Mouse (Mus musculus) lung, embryonic 16.5 days (tissue): ENCODE measurements around the gene Asap3. TPM values are rescaled to one million over a fixed set of nuclear protein-coding genes. Genes with fewer than 3 reads are reported as not detected.

ENCODE experiments used
- ATAC-seq: fragments of 200-750 bp; cut with Nextera tagmentation; 2 replicates; pipeline ENCODE4 v1.8.0; 2017; ENCODE audit warnings: low read depth, mild to moderate bottlenecking, moderate library complexity
- H3K27ac ChIP-seq: fragments of 300-500 bp; sonication (generic); 2 replicates; pipeline ENCODE4 v1.5.1; 2014; ENCODE audit warnings: mild to moderate bottlenecking, control low read depth, low read length
- H3K27me3 ChIP-seq: fragments of 300-500 bp; sonication (generic); 2 replicates; pipeline ENCODE4 v1.6.1; 2014; ENCODE audit warnings: low read depth, low read length, mixed read lengths; ENCODE audit not compliant: control insufficient read depth, insufficient read depth
- H3K36me3 ChIP-seq: fragments of 300-500 bp; sonication (generic); 2 replicates; pipeline ENCODE4 v1.6.1; 2014; ENCODE audit warnings: low read length; ENCODE audit not compliant: control insufficient read depth, insufficient read depth
- H3K4me1 ChIP-seq: fragments of 300-500 bp; sonication (generic); replicated peaks from 2 replicates; pipeline ENCODE4 v1.6.1; 2014; ENCODE audit warnings: low read length, mixed read lengths; ENCODE audit not compliant: control insufficient read depth, insufficient read depth
- H3K4me2 ChIP-seq: fragments of 300-500 bp; sonication (generic); 2 replicates; pipeline ENCODE4 v1.6.1; 2014; ENCODE audit warnings: low read depth, low read length, control low read depth
- H3K4me3 ChIP-seq: fragments of 300-500 bp; sonication (generic); 2 replicates; pipeline ENCODE4 v1.5.1; 2014; ENCODE audit warnings: mild to moderate bottlenecking, low read length, control low read depth
- H3K9ac ChIP-seq: fragments of 300-500 bp; sonication (generic); 2 replicates; pipeline ENCODE4 v1.6.1; 2014; ENCODE audit warnings: low read length, control low read depth
- H3K9me3 ChIP-seq: fragments of 300-500 bp; sonication (generic); 2 replicates; pipeline ENCODE4 v1.6.1; 2016; ENCODE audit warnings: low read length; ENCODE audit not compliant: control insufficient read depth
- WGBS: fragments of 180-500 bp; shearing (Covaris S2); extraction: QIAGEN DNeasy Blood & Tissue Kit; methylation state at CpG from one replicate; pipeline ENCODE4 v1.1.7; 2014; 5-methylcytosine and 5-hydroxymethylcytosine counted together
- polyA plus RNA-seq: library from polyadenylated mRNA; unstranded; fragments of >200 nt; fragmentation: Nextera tagmentation; extraction: Ambion mirVana; gene quantifications from 2 replicates; pipeline ENCODE4 v1.2.1, GENCODE M21; 2015

Asap3 gene
- polyA plus RNA-seq, 1 experiment from 2014 or later, result 8.2 TPM

GRCm38 (mm10) chr4:136289918-136290780, 84.0 kb downstream of the Asap3 start:
- no peak overlapping the region for H3K4me3 ChIP-seq
- peaks cover 55% of the 10 kb centered on the region for H3K36me3 ChIP-seq
- 60% methylated on average over 66 of the region's 66 CpGs for WGBS
- H3K27ac ChIP-seq, result no peak overlapping the region
- peaks cover 12% of the 10 kb centered on the region for H3K4me1 ChIP-seq
- H3K9ac ChIP-seq, result no peak overlapping the region
- H3K4me2 ChIP-seq, result no peak overlapping the region
- no peaks in the 10 kb centered on the region for H3K27me3 ChIP-seq
- peaks cover 3% of the 10 kb centered on the region; the same call in 1 of the 2 replicates for H3K9me3 ChIP-seq
- ATAC-seq, result no peak

GRCm38 (mm10) chr4:136290781-136291595, 84.8 kb downstream of the Asap3 start:
- 72% methylated on average over 39 of the region's 39 CpGs for WGBS
- ATAC-seq, result no peak
- Histone ChIP-seq H3K27me3 (no peaks in the 10 kb centered on the region), H3K4me3 (no peak overlapping the region), H3K9me3 (peaks cover 3% of the 10 kb centered on the region; the same call in 1 of the 2 replicates), H3K27ac (no peak overlapping the region), H3K36me3 (peaks cover 56% of the 10 kb centered on the region), H3K9ac (no peak overlapping the region), H3K4me1 (peaks cover 12% of the 10 kb centered on the region), H3K4me2 (no peak overlapping the region)

GRCm38 (mm10) chr4:136291692-136292091, 85.5 kb downstream of the Asap3 start:
- ATAC-seq, result no peak
- H3K4me1 ChIP-seq, result peaks cover 8% of the 10 kb centered on the region
- no peaks in the 10 kb centered on the region for H3K27me3 ChIP-seq
- H3K4me2 ChIP-seq, result no peak overlapping the region
- peaks cover 57% of the 10 kb centered on the region for H3K36me3 ChIP-seq
- no peak overlapping the region for H3K27ac ChIP-seq
- H3K9ac ChIP-seq, result no peak overlapping the region
- no peak overlapping the region for H3K4me3 ChIP-seq
- peaks cover 3% of the 10 kb centered on the region; the same call in 1 of the 2 replicates for H3K9me3 ChIP-seq
- WGBS, result 92% methylated on average over 6 of the region's 6 CpGs

Other genes starting within 250 kb of the Asap3 start
- gene Gale, start 242.6 kb upstream of the Asap3 start, polyA plus RNA-seq, result 41.7 and 48.4 TPM in 2 replicates
- gene Lypla2, start 233.7 kb upstream of the Asap3 start, polyA plus RNA-seq, result 110 and 113 TPM in 2 replicates
- 49.1 and 49.3 TPM in 2 replicates for gene Pithd1, start 219.1 kb upstream of the Asap3 start, polyA plus RNA-seq
- gene Eloa, start 184.6 kb upstream of the Asap3 start, polyA plus RNA-seq, result 40.8 and 41.0 TPM in 2 replicates
- gene Rpl11, start 152.9 kb upstream of the Asap3 start, polyA plus RNA-seq, result 458 and 506 TPM in 2 replicates
- 560 and 561 TPM in 2 replicates for gene Id3, start 62.9 kb upstream of the Asap3 start, polyA plus RNA-seq
- 18.4 and 18.8 TPM in 2 replicates for gene E2f2, start 34.0 kb upstream of the Asap3 start, polyA plus RNA-seq
- gene Tcea3, start 41.4 kb downstream of the Asap3 start, polyA plus RNA-seq, result 20.3 and 22.9 TPM in 2 replicates
- gene Zfp46, start 78.3 kb downstream of the Asap3 start, polyA plus RNA-seq, result 27.6 and 28.1 TPM in 2 replicates
- gene Hnrnpr, start 104.6 kb downstream of the Asap3 start, polyA plus RNA-seq, result 146 and 158 TPM in 2 replicates
- not detected in 2 replicates for gene Htr1d, start 217.2 kb downstream of the Asap3 start, polyA plus RNA-seq